Mouse (Mus musculus): Measurements from ENCODE around the gene Zfp960.
"Not testable (repeated sequence)": the region's sequence is repeated elsewhere in the genome, so short reads cannot be mapped to it uniquely, and the experiment has no call there.

Zfp960 gene

DNA sequence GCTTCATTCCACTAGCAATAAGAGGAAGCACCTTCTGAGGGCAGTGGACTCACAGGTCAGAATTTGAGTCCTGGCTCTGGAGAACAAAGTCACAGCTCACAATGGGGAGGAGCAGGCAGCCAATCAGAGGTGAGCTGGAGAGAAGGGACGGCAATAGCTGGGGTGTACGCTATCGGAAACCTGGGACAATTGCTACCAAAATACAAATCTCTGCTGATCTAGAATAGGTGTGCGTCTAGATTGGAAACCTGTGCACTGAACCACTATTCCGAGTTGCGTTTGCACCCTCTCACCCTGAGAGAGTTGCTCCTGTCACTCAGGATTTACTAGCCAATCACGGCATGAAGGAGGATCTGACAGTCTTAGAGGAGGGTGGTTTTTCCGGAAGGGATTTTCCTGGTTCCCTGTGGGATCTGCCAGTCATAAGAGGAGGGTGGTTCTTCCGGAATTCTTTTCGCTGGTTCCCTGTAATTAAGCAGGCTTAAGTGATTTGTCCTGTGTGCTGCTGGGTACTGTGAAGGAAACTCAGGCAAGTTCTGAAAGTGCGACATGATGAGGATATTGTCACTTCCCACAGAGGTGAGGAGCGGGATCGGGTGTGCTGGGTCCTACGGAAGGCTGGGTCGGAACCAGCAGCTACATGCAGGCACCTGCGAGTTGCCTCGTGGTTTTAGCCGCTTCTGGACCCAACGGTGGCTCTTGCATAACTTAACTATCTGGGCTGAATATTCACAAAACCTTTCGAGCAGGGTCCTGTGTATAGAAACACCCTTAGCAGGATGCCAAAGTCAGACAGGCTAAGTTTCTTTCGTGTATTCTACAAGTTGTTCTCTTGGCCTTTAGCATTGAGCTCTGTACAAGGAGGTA lies at the start of gene Zfp960:
Zfp960 (plus strand) TSS at position 486 of the 867 bp plus-strand sequence.
- CTCF ChIA-PET, result not testable (repeated sequence)
- POLR2A ChIA-PET, result interaction anchor here in 3 of 4 experiments (0.9 to 2.7 kb wide), 14 partner anchors 29 to 1499 kb away, joined by 3 to 8 read pairs (median 3); partner anchors contain the start of gene Prdm9 (in 1 of the 3)

DNA sequence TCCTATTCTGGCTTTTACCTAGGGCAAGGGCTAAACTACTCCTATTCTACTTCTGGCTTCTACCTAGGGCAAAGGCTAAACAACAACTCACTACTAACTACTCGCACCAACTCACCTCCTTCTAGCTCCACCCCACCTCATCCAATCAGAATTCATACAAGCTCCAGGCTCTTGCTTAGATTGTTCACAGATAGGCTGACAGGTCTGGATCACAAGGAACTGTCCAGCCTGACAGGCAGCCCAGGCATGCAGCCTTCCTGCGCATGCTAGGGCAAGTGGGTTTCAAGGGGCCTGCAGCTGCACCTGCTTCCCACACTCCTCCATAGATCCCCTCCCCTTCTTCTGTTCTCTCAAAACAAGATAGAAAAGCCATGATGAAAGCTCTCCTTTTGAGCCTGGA lies 45.8 kb upstream of the Zfp960 start:
- CTCF ChIA-PET, result not testable (repeated sequence)
- POLR2A ChIA-PET, result interaction anchor here in 3 of 4 experiments (0.7 to 1.4 kb wide), 9 partner anchors 9 to 356 kb away, joined by 3 to 6 read pairs (median 3); partner anchors contain the start of gene Riok2 (in 1 of the 3)

DNA sequence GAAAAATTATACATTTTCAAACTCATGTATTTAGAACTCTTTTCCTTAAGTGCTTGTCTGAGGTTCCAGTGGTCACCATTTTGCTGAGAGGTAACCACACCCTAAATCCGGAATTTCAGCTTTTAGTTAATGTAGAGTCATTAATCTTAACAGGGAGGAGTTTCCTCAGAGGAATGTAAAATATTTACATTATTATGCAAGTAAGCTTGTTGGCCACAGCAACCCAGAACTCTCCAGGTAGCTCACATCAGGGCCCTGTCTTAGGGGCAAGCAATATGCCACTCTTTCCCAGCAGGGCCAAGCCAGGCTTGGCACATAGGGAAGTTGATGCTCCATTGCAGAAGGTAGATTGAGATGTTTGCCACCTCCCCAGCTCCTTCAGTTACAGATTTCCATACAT lies 4.3 kb upstream of the Zfp960 start:
- CTCF ChIA-PET, result interaction anchor here in 1 of 4 experiments (0.5 kb wide), 1 partner anchor 1348 kb away, joined by 3 read pairs; no protein-coding TSS in a partner anchor
- POLR2A ChIA-PET, result interaction anchor here in 2 of 4 experiments (0.8 to 2.4 kb wide), 4 partner anchors 31 to 139 kb away, joined by 3 to 14 read pairs (median 6); no protein-coding TSS in a partner anchor

DNA sequence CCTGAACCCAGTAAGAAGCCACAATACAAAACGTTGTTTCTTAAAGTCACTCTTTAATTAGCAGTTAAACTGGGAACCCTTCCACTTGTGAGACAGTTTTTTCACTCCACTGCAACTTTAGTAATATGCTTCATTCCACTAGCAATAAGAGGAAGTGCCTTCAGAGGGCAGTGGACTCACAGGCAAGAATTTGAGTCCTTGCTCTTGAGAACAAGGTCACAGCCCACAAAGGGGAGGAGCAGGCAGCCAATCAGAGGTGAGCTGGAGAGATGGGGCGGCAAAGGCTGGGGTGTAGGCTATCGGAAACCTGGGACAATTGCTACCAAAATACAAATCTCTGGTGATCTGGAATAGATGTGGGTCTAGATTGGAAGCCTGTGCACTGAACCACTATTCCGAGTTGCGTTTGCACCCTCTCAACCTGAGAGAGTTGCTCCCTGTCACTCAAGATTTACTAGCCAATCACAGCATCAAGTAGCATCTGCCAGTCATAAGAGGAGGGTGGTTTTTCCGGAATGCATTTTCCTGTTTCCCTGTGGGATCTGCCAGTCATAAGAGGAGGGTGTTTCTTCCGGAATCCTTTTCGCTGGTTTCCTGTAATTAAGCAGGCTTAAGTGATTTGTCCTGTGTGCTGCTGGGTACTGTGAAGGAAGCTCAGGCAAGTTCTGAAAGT lies 57.1 kb downstream of the Zfp960 start, which contains the start of gene Zfp97:
Zfp97 (plus strand) TSS at position 586 of the 673 bp plus-strand sequence.
- POLR2A ChIA-PET, CTCF ChIA-PET: not testable (repeated sequence)

Data from embryonic stem cell, embryonic (primary cell).